Mouse (Mus musculus): ENCODE results near the gene Olfr1230. TPM values are rescaled to one million over a fixed set of nuclear protein-coding genes. Genes with fewer than 3 reads are reported as not detected.

Olfr1230 gene
- polyA plus RNA-seq (2014; fragmentation: Illumina TruSeq; extraction: RNeasy Lipid Tissue Mini Kit (QIAGEN cat#74804); ENCODE audit: low read depth, low replicate concordance), result not detected

DNA sequence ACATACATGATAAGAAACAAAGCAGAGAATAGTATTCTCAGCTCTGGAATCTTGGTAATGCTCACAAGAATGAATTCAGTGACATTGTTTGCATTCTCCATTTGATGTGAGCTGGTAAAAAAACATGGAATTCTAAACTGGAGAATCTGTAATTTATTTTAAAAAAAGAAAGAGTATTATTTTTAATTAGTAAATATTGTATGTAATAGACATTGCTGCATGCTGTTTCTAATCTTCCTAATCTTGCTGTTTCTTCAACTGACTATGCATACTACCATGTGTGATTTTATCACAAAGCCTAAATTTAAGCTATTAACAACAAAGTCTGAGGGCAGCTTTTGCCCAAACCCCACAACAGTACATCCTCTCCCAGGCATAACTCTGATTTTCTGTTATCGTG lies at the start of gene Olfr1230:
Gene Olfr1230 (minus strand): TSS at position 101 of the 400 bp plus-strand sequence.

DNA sequence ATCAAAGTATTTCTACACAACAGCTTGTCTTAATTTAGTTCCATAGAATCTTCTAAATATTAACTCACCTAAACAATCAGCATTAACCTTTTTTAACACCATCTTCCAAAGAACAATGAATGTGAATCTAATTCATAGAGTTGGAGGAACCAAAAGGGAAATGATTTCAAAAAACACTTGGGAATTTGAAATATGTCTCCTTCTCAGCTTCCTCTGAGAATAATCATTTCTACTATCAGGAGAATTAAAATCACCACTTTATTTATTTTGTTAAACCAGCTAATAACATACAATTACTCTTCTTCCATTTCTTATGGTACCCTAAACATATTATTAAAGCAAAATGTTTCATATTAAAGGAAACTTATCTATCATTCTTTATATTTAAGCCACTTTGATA lies 45.2 kb upstream of the Olfr1230 start, which contains the start of gene Olfr1233:
Gene Olfr1233 (minus strand): TSS at position 101 of the 400 bp plus-strand sequence.

DNA sequence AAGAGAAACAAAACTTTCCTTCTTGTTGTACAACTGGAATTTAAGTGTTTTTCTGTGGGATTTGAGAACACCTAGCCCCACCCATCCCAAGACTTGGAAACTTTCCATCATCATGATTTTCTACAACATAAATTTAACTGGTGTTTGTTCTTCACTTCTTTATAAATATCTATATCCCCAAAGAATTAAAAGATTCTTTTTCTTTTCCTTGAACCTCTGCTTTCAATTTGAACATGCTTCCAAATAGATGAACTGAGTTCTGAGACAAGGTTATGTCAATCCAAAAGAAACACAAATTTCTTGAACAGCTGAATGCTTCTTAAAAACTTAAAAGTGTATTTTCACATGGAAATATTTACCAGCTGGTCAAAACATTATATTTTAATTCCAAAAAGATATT lies 32.5 kb upstream of the Olfr1230 start, which contains the start of gene Olfr1232:
Gene Olfr1232 (minus strand): TSS at position 101 of the 400 bp plus-strand sequence.

DNA sequence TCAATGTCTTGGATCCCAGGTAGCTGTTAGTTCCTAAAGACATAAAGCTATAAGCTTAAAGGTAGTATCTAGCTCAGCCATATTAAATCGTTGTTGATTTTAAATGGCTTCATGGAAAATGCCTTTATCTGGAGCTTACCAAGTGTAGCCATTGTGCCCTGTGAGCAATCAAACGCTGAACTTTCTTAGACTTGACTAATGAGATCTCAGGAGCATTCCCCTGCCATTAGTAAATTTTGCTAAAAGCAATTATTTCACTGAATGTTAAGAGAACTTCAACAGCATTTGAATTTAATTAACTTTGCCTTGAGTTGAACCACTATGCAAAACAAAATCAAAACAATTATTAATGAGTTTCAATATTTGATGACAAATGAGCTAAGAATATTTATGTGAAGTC lies 9.9 kb upstream of the Olfr1230 start, which contains the start of gene Olfr1231:
Gene Olfr1231 (minus strand): TSS at position 101 of the 400 bp plus-strand sequence.

DNA sequence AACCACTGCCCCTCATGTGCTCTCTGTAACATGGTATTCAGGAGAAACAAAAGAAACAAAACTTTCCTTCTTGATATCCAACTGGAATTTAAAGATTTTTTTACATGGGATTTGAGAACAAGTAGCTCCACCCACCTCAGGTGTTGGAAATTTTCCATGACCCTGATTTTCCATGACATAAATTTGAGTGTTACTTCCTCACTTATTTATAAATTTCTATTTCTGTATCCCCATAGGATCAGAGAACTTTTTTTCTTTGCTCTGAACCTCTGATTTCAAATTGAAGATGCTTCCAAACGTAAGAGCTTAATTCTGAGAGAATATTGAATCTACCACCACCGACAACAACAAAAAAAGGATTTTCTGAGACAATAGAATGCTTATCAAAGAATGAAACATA lies 9.2 kb downstream of the Olfr1230 start, which contains the start of gene Olfr1229:
Gene Olfr1229 (minus strand): TSS at position 101 of the 400 bp plus-strand sequence.

DNA sequence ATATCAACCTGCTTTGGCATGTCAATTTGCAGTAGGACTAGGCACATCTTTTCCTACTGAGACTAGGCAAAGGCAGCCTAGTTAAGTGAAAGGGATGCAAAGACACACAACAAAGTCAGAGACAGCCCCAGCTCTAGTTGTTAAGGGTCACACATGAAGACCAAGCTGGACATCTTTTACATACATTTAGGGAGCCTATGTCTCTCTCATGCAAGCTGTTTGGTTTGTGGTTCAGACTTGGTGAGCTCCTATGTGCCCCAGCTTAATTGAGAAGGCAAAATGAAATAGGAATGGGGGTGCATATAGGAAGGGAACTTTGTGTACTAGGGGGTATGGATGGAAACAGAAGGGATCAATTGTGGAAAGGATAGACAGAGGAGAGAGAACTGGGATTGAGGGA lies 43.1 kb downstream of the Olfr1230 start, which contains the start of gene Olfr1228:
Gene Olfr1228 (minus strand): TSS at position 101 of the 400 bp plus-strand sequence.

Other genes starting within 250 kb of the Olfr1230 start
- gene Olfr1218, start 236.1 kb downstream of the Olfr1230 start, polyA plus RNA-seq (2014; fragmentation: Illumina TruSeq; extraction: RNeasy Lipid Tissue Mini Kit (QIAGEN cat#74804); ENCODE audit: low read depth, low replicate concordance), result not detected
- not detected for gene Olfr1219, start 213.8 kb downstream of the Olfr1230 start, polyA plus RNA-seq (2014; fragmentation: Illumina TruSeq; extraction: RNeasy Lipid Tissue Mini Kit (QIAGEN cat#74804); ENCODE audit: low read depth, low replicate concordance)
- not detected for gene Olfr1220, start 190.4 kb downstream of the Olfr1230 start, polyA plus RNA-seq (2014; fragmentation: Illumina TruSeq; extraction: RNeasy Lipid Tissue Mini Kit (QIAGEN cat#74804); ENCODE audit: low read depth, low replicate concordance)
- gene Olfr1221, start 180.0 kb downstream of the Olfr1230 start, polyA plus RNA-seq (2014; fragmentation: Illumina TruSeq; extraction: RNeasy Lipid Tissue Mini Kit (QIAGEN cat#74804); ENCODE audit: low read depth, low replicate concordance), result not detected
- gene Olfr1222, start 164.2 kb downstream of the Olfr1230 start, polyA plus RNA-seq (2014; fragmentation: Illumina TruSeq; extraction: RNeasy Lipid Tissue Mini Kit (QIAGEN cat#74804); ENCODE audit: low read depth, low replicate concordance), result not detected
- not detected for gene Olfr1223, start 145.7 kb downstream of the Olfr1230 start, polyA plus RNA-seq (2014; fragmentation: Illumina TruSeq; extraction: RNeasy Lipid Tissue Mini Kit (QIAGEN cat#74804); ENCODE audit: low read depth, low replicate concordance)
- gene Olfr1224-ps1, start 133.2 kb downstream of the Olfr1230 start, polyA plus RNA-seq (2014; fragmentation: Illumina TruSeq; extraction: RNeasy Lipid Tissue Mini Kit (QIAGEN cat#74804); ENCODE audit: low read depth, low replicate concordance), result not detected
- not detected for gene Olfr1225, start 122.6 kb downstream of the Olfr1230 start, polyA plus RNA-seq (2014; fragmentation: Illumina TruSeq; extraction: RNeasy Lipid Tissue Mini Kit (QIAGEN cat#74804); ENCODE audit: low read depth, low replicate concordance)
- gene Olfr1226, start 97.2 kb downstream of the Olfr1230 start, polyA plus RNA-seq (2014; fragmentation: Illumina TruSeq; extraction: RNeasy Lipid Tissue Mini Kit (QIAGEN cat#74804); ENCODE audit: low read depth, low replicate concordance), result not detected
- gene Olfr1228, start 43.2 kb downstream of the Olfr1230 start, polyA plus RNA-seq (2014; fragmentation: Illumina TruSeq; extraction: RNeasy Lipid Tissue Mini Kit (QIAGEN cat#74804); ENCODE audit: low read depth, low replicate concordance), result not detected
- gene Olfr1229, start 9.3 kb downstream of the Olfr1230 start, polyA plus RNA-seq (2014; fragmentation: Illumina TruSeq; extraction: RNeasy Lipid Tissue Mini Kit (QIAGEN cat#74804); ENCODE audit: low read depth, low replicate concordance), result not detected
- not detected for gene Olfr1231, start 9.8 kb upstream of the Olfr1230 start, polyA plus RNA-seq (2014; fragmentation: Illumina TruSeq; extraction: RNeasy Lipid Tissue Mini Kit (QIAGEN cat#74804); ENCODE audit: low read depth, low replicate concordance)
- not detected for gene Olfr1232, start 32.4 kb upstream of the Olfr1230 start, polyA plus RNA-seq (2014; fragmentation: Illumina TruSeq; extraction: RNeasy Lipid Tissue Mini Kit (QIAGEN cat#74804); ENCODE audit: low read depth, low replicate concordance)
- not detected for gene Olfr1233, start 45.1 kb upstream of the Olfr1230 start, polyA plus RNA-seq (2014; fragmentation: Illumina TruSeq; extraction: RNeasy Lipid Tissue Mini Kit (QIAGEN cat#74804); ENCODE audit: low read depth, low replicate concordance)
- gene Olfr1234, start 67.6 kb upstream of the Olfr1230 start, polyA plus RNA-seq (2014; fragmentation: Illumina TruSeq; extraction: RNeasy Lipid Tissue Mini Kit (QIAGEN cat#74804); ENCODE audit: low read depth, low replicate concordance), result not detected
- not detected for gene Olfr1238, start 112.4 kb upstream of the Olfr1230 start, polyA plus RNA-seq (2014; fragmentation: Illumina TruSeq; extraction: RNeasy Lipid Tissue Mini Kit (QIAGEN cat#74804); ENCODE audit: low read depth, low replicate concordance)
- gene Olfr1239, start 123.1 kb upstream of the Olfr1230 start, polyA plus RNA-seq (2014; fragmentation: Illumina TruSeq; extraction: RNeasy Lipid Tissue Mini Kit (QIAGEN cat#74804); ENCODE audit: low read depth, low replicate concordance), result not detected
- not detected for gene Olfr1240, start 145.7 kb upstream of the Olfr1230 start, polyA plus RNA-seq (2014; fragmentation: Illumina TruSeq; extraction: RNeasy Lipid Tissue Mini Kit (QIAGEN cat#74804); ENCODE audit: low read depth, low replicate concordance)
- not detected for gene Olfr1241, start 189.9 kb upstream of the Olfr1230 start, polyA plus RNA-seq (2014; fragmentation: Illumina TruSeq; extraction: RNeasy Lipid Tissue Mini Kit (QIAGEN cat#74804); ENCODE audit: low read depth, low replicate concordance)
- not detected for gene Olfr1242, start 201.1 kb upstream of the Olfr1230 start, polyA plus RNA-seq (2014; fragmentation: Illumina TruSeq; extraction: RNeasy Lipid Tissue Mini Kit (QIAGEN cat#74804); ENCODE audit: low read depth, low replicate concordance)
- gene Olfr1243, start 234.2 kb upstream of the Olfr1230 start, polyA plus RNA-seq (2014; fragmentation: Illumina TruSeq; extraction: RNeasy Lipid Tissue Mini Kit (QIAGEN cat#74804); ENCODE audit: low read depth, low replicate concordance), result not detected

All from adrenal gland, adult 10 weeks (tissue).